Mouse (Mus musculus): ENCODE measurements around the gene Pfkfb3. TPM values are rescaled to one million over a fixed set of nuclear protein-coding genes. Genes with fewer than 3 reads are reported as not detected.

Pfkfb3 gene
- polyA plus RNA-seq, 1 experiment from 2014 or later = 27.5 TPM

GRCm38 (mm10) chr2:11441864-11442263, 112.0 kb downstream of the Pfkfb3 start:
- H3K27me3 ChIP-seq = no peaks in the 10 kb centered on the region
- H3K4me1 ChIP-seq (replicated peaks) = no peaks in the 10 kb centered on the region
- WGBS = 67% methylated on average over 4 of the region's 4 CpGs
- H3K9ac ChIP-seq = no peak overlapping the region
- H3K36me3 ChIP-seq = no peaks in the 10 kb centered on the region
- H3K27ac ChIP-seq = no peak overlapping the region
- no peaks in the 10 kb centered on the region for H3K9me3 ChIP-seq
- ATAC-seq (ENCODE audit: low FRiP score) = no peak
- H3K4me3 ChIP-seq = no peak overlapping the region
- H3K4me2 ChIP-seq = no peak overlapping the region

GRCm38 (mm10) chr2:11438231-11438954, 115.5 kb downstream of the Pfkfb3 start:
- H3K9me3 ChIP-seq = no peaks in the 10 kb centered on the region
- no peaks in the 10 kb centered on the region for H3K27me3 ChIP-seq
- no peak overlapping the region for H3K27ac ChIP-seq
- H3K4me3 ChIP-seq = no peak overlapping the region
- no peak overlapping the region for H3K9ac ChIP-seq
- no peaks in the 10 kb centered on the region for H3K4me1 ChIP-seq (replicated peaks)
- H3K36me3 ChIP-seq = no peaks in the 10 kb centered on the region
- 83% methylated on average over 12 of the region's 12 CpGs for WGBS
- H3K4me2 ChIP-seq = no peak overlapping the region
- no peak for ATAC-seq (ENCODE audit: low FRiP score)

GRCm38 (mm10) chr2:11436353-11436752, 117.5 kb downstream of the Pfkfb3 start:
- Histone ChIP-seq H3K9ac (no peak overlapping the region), H3K4me3 (no peak overlapping the region), H3K9me3 (no peaks in the 10 kb centered on the region), H3K27me3 (no peaks in the 10 kb centered on the region), H3K4me2 (no peak overlapping the region), H3K27ac (no peak overlapping the region), H3K4me1 (replicated peaks) (no peaks in the 10 kb centered on the region), H3K36me3 (no peaks in the 10 kb centered on the region)
- WGBS = 94% methylated on average over 11 of the region's 11 CpGs
- no peak for ATAC-seq (ENCODE audit: low FRiP score)

- H3K9me3 ChIP-seq = no peaks in the 10 kb centered on the region
- no peak for ATAC-seq (ENCODE audit: low FRiP score)
- 0 out of 2 replicates have a peak, but pooled peaks cover 6% of the 10 kb centered on the region for H3K4me1 ChIP-seq (replicated peaks)
- no peak overlapping the region for H3K27ac ChIP-seq
- H3K36me3 ChIP-seq = no peaks in the 10 kb centered on the region
- 87% methylated on average over 5 of the region's 5 CpGs for WGBS
- no peak overlapping the region for H3K4me2 ChIP-seq
- H3K27me3 ChIP-seq = no peaks in the 10 kb centered on the region
- no peak overlapping the region for H3K9ac ChIP-seq
- no peak overlapping the region for H3K4me3 ChIP-seq
Observed at GRCm38 (mm10) chr2:11433353-11433752, 120.5 kb downstream of the Pfkfb3 start.

GRCm38 (mm10) chr2:11429538-11429937, 124.3 kb downstream of the Pfkfb3 start:
- no peaks in the 10 kb centered on the region for H3K27me3 ChIP-seq
- H3K27ac ChIP-seq = no peak overlapping the region
- 34% methylated on average over 3 of the region's 3 CpGs for WGBS
- no peak overlapping the region for H3K4me3 ChIP-seq
- no peak overlapping the region for H3K9ac ChIP-seq
- H3K36me3 ChIP-seq = no peaks in the 10 kb centered on the region
- 0 out of 2 replicates have a peak, but pooled peaks cover 12% of the 10 kb centered on the region for H3K4me1 ChIP-seq (replicated peaks)
- no peaks in the 10 kb centered on the region for H3K9me3 ChIP-seq
- no peak overlapping the region for H3K4me2 ChIP-seq
- ATAC-seq (ENCODE audit: low FRiP score) = 0 out of 2 replicates have a peak, but pooled peaks have one; percentile 64

- ATAC-seq (ENCODE audit: low FRiP score) = no peak
- Histone ChIP-seq H3K9me3 (no peaks in the 10 kb centered on the region), H3K9ac (no peak overlapping the region), H3K36me3 (no peaks in the 10 kb centered on the region), H3K27ac (no peak overlapping the region), H3K4me3 (no peak overlapping the region), H3K27me3 (no peaks in the 10 kb centered on the region), H3K4me2 (no peak overlapping the region), H3K4me1 (replicated peaks) (0 out of 2 replicates have a peak, but pooled peaks cover 12% of the 10 kb centered on the region)
- 94% methylated on average over 4 of the region's 4 CpGs for WGBS
Observed at GRCm38 (mm10) chr2:11428621-11429020, 125.3 kb downstream of the Pfkfb3 start.

- WGBS = 94% methylated on average over 6 of the region's 6 CpGs
- no peak for ATAC-seq (ENCODE audit: low FRiP score)
- no peaks in the 10 kb centered on the region for H3K27me3 ChIP-seq
Observed at GRCm38 (mm10) chr2:11427596-11427995, 126.3 kb downstream of the Pfkfb3 start.

GRCm38 (mm10) chr2:11426379-11426778, 127.5 kb downstream of the Pfkfb3 start:
- Histone ChIP-seq H3K27ac (no peak overlapping the region), H3K4me2 (no peak overlapping the region), H3K4me3 (no peak overlapping the region), H3K36me3 (no peaks in the 10 kb centered on the region), H3K9ac (no peak overlapping the region), H3K27me3 (no peaks in the 10 kb centered on the region), H3K9me3 (no peaks in the 10 kb centered on the region), H3K4me1 (replicated peaks) (0 out of 2 replicates have a peak, but pooled peaks cover 12% of the 10 kb centered on the region)
- no peak for ATAC-seq (ENCODE audit: low FRiP score)
- WGBS = 66% methylated on average over 3 of the region's 3 CpGs

More at GRCm38 (mm10) chr2:11427596-11427995, 126.3 kb downstream of the Pfkfb3 start:
- H3K36me3 ChIP-seq = no peaks in the 10 kb centered on the region
- H3K9ac ChIP-seq = no peak overlapping the region
- H3K27ac ChIP-seq = no peak overlapping the region
- H3K4me1 ChIP-seq (replicated peaks) = 0 out of 2 replicates have a peak, but pooled peaks cover 12% of the 10 kb centered on the region
- H3K9me3 ChIP-seq = no peaks in the 10 kb centered on the region
- no peak overlapping the region for H3K4me2 ChIP-seq
- no peak overlapping the region for H3K4me3 ChIP-seq

- Histone ChIP-seq H3K9ac (no peak overlapping the region), H3K27me3 (no peaks in the 10 kb centered on the region), H3K9me3 (no peaks in the 10 kb centered on the region), H3K4me3 (no peak overlapping the region), H3K36me3 (no peaks in the 10 kb centered on the region), H3K27ac (no peak overlapping the region), H3K4me1 (replicated peaks) (0 out of 2 replicates have a peak, but pooled peaks cover 12% of the 10 kb centered on the region), H3K4me2 (no peak overlapping the region)
- WGBS = 36% methylated on average over 5 of the region's 5 CpGs
- no peak for ATAC-seq (ENCODE audit: low FRiP score)
Observed at GRCm38 (mm10) chr2:11425421-11426131, 128.3 kb downstream of the Pfkfb3 start.

- 85% methylated on average over 5 of the region's 5 CpGs for WGBS
- no peak overlapping the region for H3K9ac ChIP-seq
- H3K4me1 ChIP-seq (replicated peaks) = 0 out of 2 replicates have a peak, but pooled peaks cover 7% of the 10 kb centered on the region
- no peak for ATAC-seq (ENCODE audit: low FRiP score)
- no peak overlapping the region for H3K27ac ChIP-seq
- no peaks in the 10 kb centered on the region for H3K27me3 ChIP-seq
- H3K4me2 ChIP-seq = no peak overlapping the region
- no peak overlapping the region for H3K4me3 ChIP-seq
- H3K9me3 ChIP-seq = no peaks in the 10 kb centered on the region
- no peaks in the 10 kb centered on the region for H3K36me3 ChIP-seq
Observed at GRCm38 (mm10) chr2:11424252-11424651, 129.6 kb downstream of the Pfkfb3 start.

GRCm38 (mm10) chr2:11423421-11423820, 130.5 kb downstream of the Pfkfb3 start:
- no peak for ATAC-seq (ENCODE audit: low FRiP score)
- Histone ChIP-seq H3K27me3 (no peaks in the 10 kb centered on the region), H3K4me3 (no peak overlapping the region), H3K9me3 (no peaks in the 10 kb centered on the region), H3K9ac (no peak overlapping the region), H3K4me1 (replicated peaks) (0 out of 2 replicates have a peak, but pooled peaks cover 7% of the 10 kb centered on the region), H3K27ac (no peak overlapping the region), H3K36me3 (no peaks in the 10 kb centered on the region), H3K4me2 (no peak overlapping the region)
- WGBS = 83% methylated on average over 2 of the region's 2 CpGs

GRCm38 (mm10) chr2:11422384-11422783, 131.5 kb downstream of the Pfkfb3 start:
- no peak for ATAC-seq (ENCODE audit: low FRiP score)
- Histone ChIP-seq H3K36me3 (no peaks in the 10 kb centered on the region), H3K9ac (no peak overlapping the region), H3K4me3 (no peak overlapping the region), H3K27me3 (no peaks in the 10 kb centered on the region), H3K4me2 (no peak overlapping the region), H3K27ac (no peak overlapping the region), H3K4me1 (replicated peaks) (0 out of 2 replicates have a peak, but pooled peaks cover 7% of the 10 kb centered on the region), H3K9me3 (no peaks in the 10 kb centered on the region)
- WGBS = 85% methylated on average over 3 of the region's 3 CpGs
